Comparison of ENCODE assay signal across 8 mouse cellular contexts in the genomic region with DNA sequence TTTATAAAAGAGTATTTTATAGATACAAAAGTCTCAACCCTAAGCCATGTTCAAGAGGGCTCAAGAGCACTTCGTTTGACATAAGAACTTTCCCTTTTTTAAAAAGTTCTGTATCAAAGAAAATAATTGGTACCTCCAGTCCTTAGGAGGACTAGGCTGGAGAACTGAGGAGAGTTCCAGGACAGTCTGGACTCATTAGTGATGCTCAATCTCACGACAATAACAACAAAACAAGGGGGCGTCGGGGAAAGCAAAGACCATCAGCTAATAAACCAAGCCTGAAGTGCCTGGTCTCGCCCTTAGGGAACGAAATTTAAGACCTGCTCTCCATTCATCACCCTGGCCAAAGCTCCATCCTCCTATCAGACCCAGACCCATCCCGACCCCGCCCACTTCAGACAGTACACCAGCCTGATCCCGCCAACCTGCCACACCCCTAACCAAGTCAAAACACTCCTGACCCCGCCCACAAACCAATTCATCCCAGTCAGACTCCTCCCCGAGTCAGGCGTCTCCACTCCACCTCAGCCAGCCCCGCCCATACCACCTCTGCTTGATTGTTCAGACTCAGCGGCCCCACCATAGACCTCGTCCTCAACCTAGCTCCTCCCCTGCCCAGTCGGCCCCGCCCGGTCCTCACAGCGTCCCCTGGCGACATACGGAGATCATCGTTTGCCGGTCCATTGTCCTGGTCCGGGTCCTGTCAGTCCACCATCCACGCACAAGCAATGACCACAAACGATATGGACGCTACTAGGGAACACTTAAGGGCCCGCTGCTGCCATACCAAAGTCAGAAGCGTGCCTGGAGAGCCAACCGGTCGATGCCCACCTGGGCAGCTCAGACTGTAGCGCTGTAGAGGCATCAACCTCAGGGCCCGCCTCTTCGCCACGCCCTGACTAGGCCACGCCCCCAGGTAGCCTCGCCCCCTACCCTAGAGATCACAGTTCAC. TPM values are rescaled to one million over a fixed set of nuclear protein-coding genes. Genes with fewer than 3 reads are reported as not detected.
DNase-seq lines count a peak whose midpoint lies in the region; ATAC-seq and TF ChIP-seq lines count a peak whose summit lies in the region.

No protein-coding gene starts in this region.

- DNase-seq in spleen, adult 2 months (ENCODE audit: low read depth in 1 of 2, low spot score in 2 of 2), result peak; percentile 15 to 38
- DNase-seq in spleen, postnatal 14 days (ENCODE audit: low spot score in 2 of 2), result no peak
- DNase-seq in heart, postnatal 14 days, result peak; percentile 21 to 24
- DNase-seq in kidney, postnatal 4 days, result peak; percentile 77 to 87
- no peak for DNase-seq in layer of hippocampus, adult 18-20 months (ENCODE audit: low spot score in 2 of 2)

- TF ChIP-seq POLR2A in spleen, adult 2 months (IDR thresholded peaks at IDR 0.05; ENCODE audit: low read depth, low read length), result no peak

- WGBS in spleen, adult 2 months, result 9% methylated on average over 37 of the region's 37 CpGs
- WGBS in embryonic facial prominence, embryonic 15.5 days, result 1% methylated on average over 37 of the region's 37 CpGs
- 3% methylated on average over 37 of the region's 37 CpGs for WGBS in stomach, embryonic 16.5 days

- H3K4me1 ChIP-seq in spleen, adult 2 months (ENCODE audit: control insufficient read depth, insufficient read depth, insufficient read length), result peaks cover 3% of the 10 kb centered on the region; the same call in 1 of the 2 replicates
- H3K4me1 ChIP-seq in embryonic facial prominence, embryonic 15.5 days, result peaks cover 7% of the 10 kb centered on the region; the same call in 1 of the 2 replicates
- H3K4me1 ChIP-seq in stomach, embryonic 16.5 days (ENCODE audit: control insufficient read depth, insufficient read depth, low read length), result peaks cover 4% of the 10 kb centered on the region; the same call in 1 of the 2 replicates

- H3K9ac ChIP-seq in embryonic facial prominence, embryonic 15.5 days, result 0 out of 2 replicates have a peak overlapping the region, but pooled peaks have one; percentile 15
- peak overlapping the region; percentile 58 for H3K9ac ChIP-seq in stomach, embryonic 16.5 days (ENCODE audit: low read length)

- no peak for TF ChIP-seq CTCF in spleen, adult 2 months (IDR thresholded peaks at IDR 0.05; ENCODE audit: extremely low read depth, insufficient read depth, insufficient read length, insufficient replicate concordance)

- intact Hi-C loops in heart, postnatal 14 days (cut with DNase I), result loop anchor here (5.0 kb wide), 1 partner anchor 398 kb away; no protein-coding TSS in a partner anchor

- peak; percentile 91 for ATAC-seq in embryonic facial prominence, embryonic 15.5 days (ENCODE audit: insufficient number of reproducible peaks, low FRiP score, low TSS enrichment, low read depth)
- ATAC-seq in megakaryocyte progenitor cell, adult 5-6 weeks (replicated peaks; ENCODE audit: poor library complexity), result peak; percentile 96
- peak; percentile 94 for ATAC-seq in stomach, embryonic 16.5 days (ENCODE audit: insufficient read depth, low FRiP score)

- peak overlapping the region; percentile 34; the same call in 1 of the 2 replicates for H3K4me3 ChIP-seq in spleen, adult 2 months (ENCODE audit: extremely low read depth, insufficient read depth, insufficient read length)
- H3K4me3 ChIP-seq in embryonic facial prominence, embryonic 15.5 days (replicated peaks), result peak overlapping the region; percentile 42
- H3K4me3 ChIP-seq in stomach, embryonic 16.5 days (replicated peaks; ENCODE audit: low read length), result peak overlapping the region; percentile 48

- H3K9me3 ChIP-seq in embryonic facial prominence, embryonic 15.5 days (replicated peaks), result no peaks in the 10 kb centered on the region
- no peaks in the 10 kb centered on the region for H3K9me3 ChIP-seq in stomach, embryonic 16.5 days (replicated peaks; ENCODE audit: control insufficient read depth, low read length)

- peak overlapping the region; percentile 78 for H3K4me2 ChIP-seq in embryonic facial prominence, embryonic 15.5 days (replicated peaks)
- peak overlapping the region; percentile 84 for H3K4me2 ChIP-seq in stomach, embryonic 16.5 days (ENCODE audit: low read depth, low read length)

- H3K27me3 ChIP-seq in spleen, adult 2 months (ENCODE audit: control insufficient read depth, insufficient read depth, low read length), result no peaks in the 10 kb centered on the region
- H3K27me3 ChIP-seq in embryonic facial prominence, embryonic 15.5 days, result no peaks in the 10 kb centered on the region
- H3K27me3 ChIP-seq in stomach, embryonic 16.5 days (ENCODE audit: control insufficient read depth, insufficient read depth, low read length), result no peaks in the 10 kb centered on the region

- no peaks in the 10 kb centered on the region for H3K36me3 ChIP-seq in spleen, adult 2 months (ENCODE audit: control insufficient read depth, insufficient read depth, low read length)
- no peaks in the 10 kb centered on the region for H3K36me3 ChIP-seq in embryonic facial prominence, embryonic 15.5 days
- H3K36me3 ChIP-seq in stomach, embryonic 16.5 days (ENCODE audit: control insufficient read depth, insufficient read depth, low read length), result no peaks in the 10 kb centered on the region

- H3K27ac ChIP-seq in spleen, adult 2 months (ENCODE audit: insufficient read depth, low read length), result no peak overlapping the region
- H3K27ac ChIP-seq in embryonic facial prominence, embryonic 15.5 days (replicated peaks), result no peak overlapping the region
- H3K27ac ChIP-seq in stomach, embryonic 16.5 days (ENCODE audit: low read length), result no peak overlapping the region

RNA-seq across cellular contexts. Expression of gene 4930438A08Rik, which starts 35.5 kb away (rescaled TPM):
- 0.53 and 0.63 TPM in 2 replicates for polyA plus RNA-seq in spleen, adult 2 months (2012; rRNA removed)
- polyA plus RNA-seq in embryonic facial prominence, embryonic 15.5 days (2015; fragmentation: Nextera tagmentation; extraction: Ambion mirVana), result 2.0 and 2.4 TPM in 2 replicates
- not detected for total RNA-seq in heart, postnatal 14 days (2021)
- 5.2 and 6.5 TPM in 2 replicates for total RNA-seq in megakaryocyte progenitor cell, adult 5-6 weeks (2015)
- 6.4 and 13.3 TPM in 2 replicates for total RNA-seq in megakaryocyte progenitor cell, adult 5-6 weeks (2017)
- polyA plus RNA-seq in stomach, embryonic 16.5 days (2015; fragmentation: Nextera tagmentation; extraction: Ambion mirVana), result 0.17 and 0.26 TPM in 2 replicates
- total RNA-seq in layer of hippocampus, adult 18-20 months (2021), result not detected

RNA-seq across cellular contexts. Expression of gene Irgm2, which starts 39.7 kb away (rescaled TPM):
- polyA plus RNA-seq in spleen, adult 2 months (2012; rRNA removed), result 18.3 and 21.1 TPM in 2 replicates
- polyA plus RNA-seq in embryonic facial prominence, embryonic 15.5 days (2015; fragmentation: Nextera tagmentation; extraction: Ambion mirVana), result 3.6 and 4.7 TPM in 2 replicates
- 1 to 10 TPM; 6.9 to 7.0 TPM for total RNA-seq in heart, postnatal 14 days (2021)
- 5.7 and 5.8 TPM in 2 replicates for total RNA-seq in megakaryocyte progenitor cell, adult 5-6 weeks (2015)
- total RNA-seq in megakaryocyte progenitor cell, adult 5-6 weeks (2017), result 3.9 and 7.1 TPM in 2 replicates
- 3.7 and 4.0 TPM in 2 replicates for polyA plus RNA-seq in stomach, embryonic 16.5 days (2015; fragmentation: Nextera tagmentation; extraction: Ambion mirVana)
- 1 to 10 TPM; 1.9 to 2.2 TPM for total RNA-seq in layer of hippocampus, adult 18-20 months (2021)

RNA-seq across cellular contexts. Expression of gene Igtp, which starts 39.8 kb away (rescaled TPM):
- 25.4 and 27.3 TPM in 2 replicates for polyA plus RNA-seq in spleen, adult 2 months (2012; rRNA removed)
- 8.5 and 9.0 TPM in 2 replicates for polyA plus RNA-seq in embryonic facial prominence, embryonic 15.5 days (2015; fragmentation: Nextera tagmentation; extraction: Ambion mirVana)
- total RNA-seq in heart, postnatal 14 days (2021), result 1 to 10 TPM; 3.8 to 4.8 TPM
- 13.4 and 16.3 TPM in 2 replicates for total RNA-seq in megakaryocyte progenitor cell, adult 5-6 weeks (2015)
- 8.6 and 9.6 TPM in 2 replicates for total RNA-seq in megakaryocyte progenitor cell, adult 5-6 weeks (2017)
- 4.5 and 6.3 TPM in 2 replicates for polyA plus RNA-seq in stomach, embryonic 16.5 days (2015; fragmentation: Nextera tagmentation; extraction: Ambion mirVana)
- total RNA-seq in layer of hippocampus, adult 18-20 months (2021), result 1 to 10 TPM; 2.2 to 2.3 TPM

Comparison
In these comparisons a context has a peak if more than half of its experiments do, and no peak if none do; other contexts are left out.
1. DNase-seq: peak in spleen, adult 2 months (2 of 2), heart, postnatal 14 days (2 of 2) and kidney, postnatal 4 days (2 of 2); none in spleen, postnatal 14 days (0 of 2) and layer of hippocampus, adult 18-20 months (0 of 2).
2. RNA of gene 4930438A08Rik, which starts 35.5 kb away (total RNA-seq): 5.2 to 13.3 TPM in megakaryocyte progenitor cell, adult 5-6 weeks; not detected in layer of hippocampus, adult 18-20 months and not detected in heart, postnatal 14 days; every median in the first group is over 4 times any median in the second.
3. Peak in every context shown above with its lines, with median percentiles within 50 percentile points of each other: H3K4me3 ChIP-seq and ATAC-seq.